Mouse (Mus musculus) midbrain, embryonic 16.5 days (tissue): ENCODE data around the gene Foxj2. TPM values are rescaled to one million over a fixed set of nuclear protein-coding genes. Genes with fewer than 3 reads are reported as not detected.

ENCODE experiments used
- ATAC-seq: fragments of 200-750 bp; cut with Nextera tagmentation; 2 replicates; pipeline ENCODE4 v1.8.0; 2017; ENCODE audit warnings: moderate TSS enrichment
- H3K27ac ChIP-seq: fragments of 300-500 bp; sonication (generic); 2 replicates; pipeline ENCODE4 v1.5.1; 2014; ENCODE audit warnings: mild to moderate bottlenecking, low read length, mixed read lengths
- H3K27me3 ChIP-seq: fragments of 300-500 bp; sonication (generic); 2 replicates; pipeline ENCODE4 v1.6.1; 2014; ENCODE audit warnings: low read depth, low read length, mixed read lengths; ENCODE audit not compliant: control insufficient read depth, insufficient read depth
- H3K36me3 ChIP-seq: fragments of 300-500 bp; sonication (generic); 2 replicates; pipeline ENCODE4 v1.6.1; 2014; ENCODE audit warnings: mild to moderate bottlenecking, low read length, moderate library complexity, mixed read lengths; ENCODE audit not compliant: control insufficient read depth, insufficient read depth
- H3K4me1 ChIP-seq: fragments of 300-500 bp; sonication (generic); 2 replicates; pipeline ENCODE4 v1.6.1; 2014; ENCODE audit warnings: mild to moderate bottlenecking, low read length, mixed read lengths; ENCODE audit not compliant: control insufficient read depth, insufficient read depth
- H3K4me2 ChIP-seq: fragments of 300-500 bp; sonication (generic); 2 replicates; pipeline ENCODE4 v1.6.1; 2014; ENCODE audit warnings: mild to moderate bottlenecking, low read length, mixed read lengths
- H3K4me3 ChIP-seq: fragments of 300-500 bp; sonication (generic); 2 replicates; pipeline ENCODE4 v1.5.1; 2014; ENCODE audit warnings: low read depth, mild to moderate bottlenecking, low read length, moderate library complexity, mixed read lengths
- H3K9ac ChIP-seq: fragments of 300-500 bp; sonication (generic); 2 replicates; pipeline ENCODE4 v1.6.1; 2014; ENCODE audit warnings: low read depth, low read length, mixed read lengths
- H3K9me3 ChIP-seq: fragments of 300-500 bp; sonication (generic); replicated peaks from 2 replicates; pipeline ENCODE4 v1.6.1; 2014; ENCODE audit warnings: mild to moderate bottlenecking, low read length, mixed read lengths; ENCODE audit not compliant: control insufficient read depth, poor library complexity, severe bottlenecking
- WGBS: fragments of 180-500 bp; shearing (Covaris S2); extraction: QIAGEN DNeasy Blood & Tissue Kit; methylation state at CpG from one replicate; pipeline ENCODE4 v1.1.7; 2014; 5-methylcytosine and 5-hydroxymethylcytosine counted together
- polyA plus RNA-seq: library from polyadenylated mRNA; unstranded; fragments of >200 nt; fragmentation: Nextera tagmentation; extraction: Ambion mirVana; gene quantifications from 2 replicates; pipeline ENCODE4 v1.2.1, GENCODE M21; 2015

Gene Foxj2
- polyA plus RNA-seq, 1 experiment from 2014 or later: 9.4 TPM

GRCm38 (mm10) chr6:122854552-122854951, 34.8 kb downstream of the Foxj2 start:
- H3K4me2 ChIP-seq: no peak overlapping the region
- H3K4me1 ChIP-seq: no peaks in the 10 kb centered on the region
- no peak overlapping the region for H3K9ac ChIP-seq
- H3K27me3 ChIP-seq: no peaks in the 10 kb centered on the region
- ATAC-seq: no peak
- WGBS: 85% methylated on average over 12 of the region's 12 CpGs
- H3K27ac ChIP-seq: no peak overlapping the region
- H3K9me3 ChIP-seq: 0 out of 2 replicates have a peak, but pooled peaks cover 2% of the 10 kb centered on the region
- H3K4me3 ChIP-seq: no peak overlapping the region
- H3K36me3 ChIP-seq: no peaks in the 10 kb centered on the region

DNA sequence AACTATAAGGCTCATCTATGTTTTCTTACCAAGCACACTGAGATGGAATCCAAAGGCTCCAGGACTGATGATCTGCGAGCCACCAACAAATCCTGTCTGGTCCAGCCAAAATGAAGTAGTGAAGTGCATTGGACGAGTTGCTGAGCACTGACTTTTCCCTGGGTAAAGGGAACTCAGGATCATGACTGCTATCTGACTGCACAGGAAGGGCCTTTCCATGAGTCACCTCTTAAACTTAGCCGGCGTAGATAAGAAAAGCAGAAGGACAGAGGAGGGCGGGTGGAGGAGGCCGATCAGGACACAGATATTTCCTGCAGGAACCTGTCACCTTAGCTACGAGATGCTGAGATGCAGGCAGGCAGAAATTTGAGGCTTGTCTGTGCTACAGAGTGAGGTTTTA, 36.2 kb downstream of the Foxj2 start, which contains the start of gene C3ar1:
C3ar1 (minus strand) TSS at position 207 of the 400 bp plus-strand sequence.
- WGBS: 79% methylated on average over 7 of the region's 7 CpGs
- H3K4me1 ChIP-seq: no peaks in the 10 kb centered on the region
- H3K9me3 ChIP-seq: 0 out of 2 replicates have a peak, but pooled peaks cover 3% of the 10 kb centered on the region
- no peak within 1 kb of the TSS for H3K4me2 ChIP-seq
- no peak within 1 kb of the TSS for H3K9ac ChIP-seq
- no peak within 1 kb of the TSS for H3K27ac ChIP-seq
- H3K4me3 ChIP-seq: no peak within 1 kb of the TSS
- ATAC-seq: no peak
- no peaks in the 10 kb centered on the region for H3K36me3 ChIP-seq
- H3K27me3 ChIP-seq: no peaks in the 10 kb centered on the region

DNA sequence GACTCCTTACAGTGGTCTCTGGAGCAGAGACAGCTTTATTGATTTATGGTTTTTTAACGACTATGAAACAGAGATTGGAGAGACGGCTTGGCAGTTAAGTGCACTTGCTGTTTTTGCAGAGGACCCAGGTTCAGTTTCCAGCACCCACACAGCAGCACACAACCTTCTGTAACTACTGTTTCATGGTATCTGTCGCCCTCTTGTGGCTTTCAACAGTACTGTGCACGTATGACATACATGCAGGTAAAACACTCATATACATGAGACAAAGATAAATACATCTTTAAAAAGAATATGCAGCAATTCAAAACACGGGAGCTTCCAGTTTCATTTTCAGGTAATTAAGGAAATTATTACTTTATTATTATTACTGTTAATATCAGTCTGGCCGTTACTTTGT, 42.7 kb downstream of the Foxj2 start:
- no peak for ATAC-seq
- 84% methylated on average over 6 of the region's 6 CpGs for WGBS
- no peaks in the 10 kb centered on the region for H3K36me3 ChIP-seq

GRCm38 (mm10) chr6:122862871-122863270, 43.2 kb downstream of the Foxj2 start:
- Histone ChIP-seq H3K36me3 (no peaks in the 10 kb centered on the region), H3K4me1 (no peaks in the 10 kb centered on the region), H3K4me2 (no peak overlapping the region), H3K9ac (no peak overlapping the region), H3K27ac (no peak overlapping the region), H3K27me3 (no peaks in the 10 kb centered on the region), H3K9me3 (peaks cover 3% of the 10 kb centered on the region; the same call in 1 of the 2 replicates), H3K4me3 (no peak overlapping the region)
- WGBS: 84% methylated on average over 1 of the region's 1 CpGs
- ATAC-seq: no peak

More for the DNA sequence above, 42.7 kb downstream of the Foxj2 start:
- no peak overlapping the region for H3K9ac ChIP-seq
- H3K4me3 ChIP-seq: no peak overlapping the region
- no peaks in the 10 kb centered on the region for H3K27me3 ChIP-seq
- H3K27ac ChIP-seq: no peak overlapping the region
- peaks cover 3% of the 10 kb centered on the region; the same call in 1 of the 2 replicates for H3K9me3 ChIP-seq
- no peak overlapping the region for H3K4me2 ChIP-seq
- H3K4me1 ChIP-seq: no peaks in the 10 kb centered on the region

- Histone ChIP-seq H3K36me3 (no peaks in the 10 kb centered on the region), H3K4me1 (no peaks in the 10 kb centered on the region), H3K27ac (no peak overlapping the region), H3K9ac (no peak overlapping the region), H3K4me2 (no peak overlapping the region), H3K9me3 (no peaks in the 10 kb centered on the region), H3K27me3 (no peaks in the 10 kb centered on the region), H3K4me3 (no peak overlapping the region)
- 64% methylated on average over 4 of the region's 4 CpGs for WGBS
- peak; percentile 17; the same call in 1 of the 2 replicates for ATAC-seq
Observed at GRCm38 (mm10) chr6:122867914-122868313, 48.2 kb downstream of the Foxj2 start.

DNA sequence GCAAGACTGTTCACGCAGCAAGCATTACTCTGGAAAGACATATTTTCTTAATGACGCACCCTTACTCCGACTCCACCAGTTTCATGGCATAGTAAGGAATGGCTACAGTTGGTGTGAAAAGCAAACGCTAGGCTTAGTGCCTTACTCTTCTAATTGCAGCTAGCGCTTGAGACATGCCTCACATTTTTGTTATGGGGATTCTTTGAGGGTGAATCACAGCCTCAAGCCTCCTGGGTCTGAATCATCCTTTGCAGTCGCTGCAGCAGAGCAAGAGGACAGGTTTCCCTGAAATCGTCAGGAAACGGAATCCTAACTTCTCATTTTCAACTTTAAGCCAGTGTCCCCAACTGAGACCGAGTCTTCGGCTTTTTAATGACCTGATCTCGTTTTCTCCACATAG, 50.1 kb downstream of the Foxj2 start:
- no peaks in the 10 kb centered on the region for H3K36me3 ChIP-seq
- no peaks in the 10 kb centered on the region; the same call in 1 of the 2 replicates for H3K4me1 ChIP-seq
- no peak overlapping the region for H3K27ac ChIP-seq
- ATAC-seq: no peak
- H3K4me2 ChIP-seq: no peak overlapping the region
- H3K4me3 ChIP-seq: no peak overlapping the region
- H3K9me3 ChIP-seq: no peaks in the 10 kb centered on the region
- no peak overlapping the region for H3K9ac ChIP-seq
- H3K27me3 ChIP-seq: no peaks in the 10 kb centered on the region
- 84% methylated on average over 11 of the region's 11 CpGs for WGBS

DNA sequence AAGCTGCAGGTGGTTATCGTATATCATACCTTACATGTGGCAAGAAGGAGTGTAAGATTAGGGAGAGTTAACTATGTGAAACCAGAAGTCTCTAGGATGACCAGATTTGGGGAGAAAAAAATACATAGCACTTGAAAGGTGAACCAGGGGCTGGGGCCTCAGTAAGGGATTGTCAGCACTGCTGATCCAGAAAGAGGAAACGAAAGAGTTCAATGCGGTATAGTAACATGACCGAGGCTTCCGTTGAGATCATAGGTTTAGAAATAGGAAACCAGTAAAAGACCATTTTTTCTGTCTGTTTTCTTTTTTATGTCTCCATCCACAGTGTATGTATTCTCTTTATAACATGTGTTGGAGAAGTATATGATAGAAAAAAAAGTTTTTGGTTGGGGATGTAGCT, 53.1 kb downstream of the Foxj2 start:
- Histone ChIP-seq H3K36me3 (0 out of 2 replicates have a peak, but pooled peaks cover 2% of the 10 kb centered on the region), H3K4me3 (no peak overlapping the region), H3K9me3 (no peaks in the 10 kb centered on the region), H3K4me1 (peaks cover 13% of the 10 kb centered on the region), H3K4me2 (no peak overlapping the region), H3K27ac (no peak overlapping the region), H3K9ac (no peak overlapping the region), H3K27me3 (no peaks in the 10 kb centered on the region)
- 95% methylated on average over 5 of the region's 5 CpGs for WGBS
- ATAC-seq: no peak

DNA sequence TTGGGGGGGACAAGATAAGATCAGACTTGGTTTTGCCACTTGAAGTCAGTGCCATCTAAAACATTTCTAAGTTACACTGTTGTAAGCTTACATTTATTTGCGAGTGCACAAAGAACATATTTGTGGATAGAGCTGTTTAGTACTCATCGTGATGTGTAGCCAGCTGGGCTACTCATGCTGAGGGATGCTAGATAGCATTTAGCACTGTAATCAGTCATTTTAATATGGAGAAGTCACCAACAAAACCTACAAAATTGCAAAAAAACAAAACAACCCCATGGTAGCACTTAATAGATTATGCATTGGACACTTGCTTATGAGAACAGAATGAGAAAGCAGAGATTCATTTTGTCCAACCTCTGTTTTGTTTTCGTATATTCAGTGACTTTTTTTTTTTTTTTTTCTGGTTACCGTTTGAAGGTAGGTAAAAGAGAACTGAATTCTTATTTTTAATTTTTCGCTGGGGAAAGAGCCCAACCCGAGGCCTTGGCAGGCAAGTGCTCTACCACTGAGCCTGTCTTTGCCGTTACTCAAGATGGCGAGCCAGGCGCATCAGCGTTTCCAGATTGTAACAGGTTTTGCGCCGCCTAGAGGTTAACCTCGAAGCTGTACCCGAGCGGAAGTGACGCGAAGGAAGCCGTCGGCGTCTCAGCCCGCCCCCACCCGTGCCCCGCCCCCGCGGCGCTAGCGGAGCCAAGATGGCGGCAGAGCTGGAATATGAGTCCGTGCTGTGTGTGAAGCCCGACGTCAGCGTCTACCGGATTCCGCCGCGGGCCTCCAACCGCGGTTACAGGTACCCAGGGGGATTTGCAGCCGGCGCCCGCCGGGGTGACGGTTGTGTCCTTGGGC, 54.4 kb downstream of the Foxj2 start, which contains the start of gene Necap1:
Necap1 (plus strand) TSS at position 604 of the 849 bp plus-strand sequence.
- Histone ChIP-seq H3K4me3 (peak within 1 kb of the TSS; percentile 88), H3K9ac (peak within 1 kb of the TSS; percentile 85), H3K27me3 (no peaks in the 10 kb centered on the region), H3K4me1 (peaks cover 13% of the 10 kb centered on the region), H3K9me3 (no peaks in the 10 kb centered on the region), H3K4me2 (peak within 1 kb of the TSS; percentile 60), H3K27ac (peak within 1 kb of the TSS; percentile 94), H3K36me3 (0 out of 2 replicates have a peak, but pooled peaks cover 2% of the 10 kb centered on the region)
- peak; percentile 96 for ATAC-seq
- WGBS: 7% methylated on average over 43 of the region's 43 CpGs
